Mouse (Mus musculus): Measurements from ENCODE around the gene Ermard. TPM values are rescaled to one million over a fixed set of nuclear protein-coding genes. Genes with fewer than 3 reads are reported as not detected.
A peak's percentile ranks its signal among the peaks of the same experiment; 100 is the strongest.

Gene Ermard
- polyA plus RNA-seq, 1 experiment from 2014 or later = 54.7 TPM

GRCm38 (mm10) chr17:15129630-15130287, 88.8 kb downstream of the Ermard start:
- no peak for DNase-seq (ENCODE audit: low spot score)
- Histone ChIP-seq H3K27ac (ENCODE audit: low read depth, low read length) (no peak overlapping the region), H3K4me1 (ENCODE audit: control insufficient read depth, insufficient read depth, low read length) (no peaks in the 10 kb centered on the region), H3K27me3 (replicated peaks; ENCODE audit: control insufficient read depth, insufficient read depth, low read length) (no peaks in the 10 kb centered on the region), H3K36me3 (ENCODE audit: control insufficient read depth, insufficient read depth, low read length) (no peaks in the 10 kb centered on the region), H3K4me3 (ENCODE audit: low read depth, low read length) (no peak overlapping the region), H3K9me3 (replicated peaks; ENCODE audit: control insufficient read depth, low read length) (no peaks in the 10 kb centered on the region), H3K9ac (ENCODE audit: low read length) (no peak overlapping the region), H3K4me2 (ENCODE audit: low read length) (no peak overlapping the region)
- 75% methylated on average over 9 of the region's 9 CpGs for WGBS
- ATAC-seq = no peak

- H3K4me3 ChIP-seq (ENCODE audit: low read depth, low read length) = no peak overlapping the region
- H3K4me2 ChIP-seq (ENCODE audit: low read length) = no peak overlapping the region
- H3K9me3 ChIP-seq (replicated peaks; ENCODE audit: control insufficient read depth, low read length) = no peaks in the 10 kb centered on the region
- H3K27ac ChIP-seq (ENCODE audit: low read depth, low read length) = no peak overlapping the region
- no peaks in the 10 kb centered on the region for H3K27me3 ChIP-seq (replicated peaks; ENCODE audit: control insufficient read depth, insufficient read depth, low read length)
- H3K36me3 ChIP-seq (ENCODE audit: control insufficient read depth, insufficient read depth, low read length) = no peaks in the 10 kb centered on the region
- DNase-seq (ENCODE audit: low spot score) (no peak), ATAC-seq (no peak)
- no peaks in the 10 kb centered on the region for H3K4me1 ChIP-seq (ENCODE audit: control insufficient read depth, insufficient read depth, low read length)
- no peak overlapping the region for H3K9ac ChIP-seq (ENCODE audit: low read length)
- WGBS = 89% methylated on average over 3 of the region's 3 CpGs
Measured at GRCm38 (mm10) chr17:15130288-15130656, 89.3 kb downstream of the Ermard start.

GRCm38 (mm10) chr17:15134905-15135669, 94.1 kb downstream of the Ermard start:
- DNase-seq (ENCODE audit: low spot score) = no peak
- ATAC-seq = no peak
- WGBS = 92% methylated on average over 12 of the region's 12 CpGs
- Histone ChIP-seq H3K27ac (ENCODE audit: low read depth, low read length) (no peak overlapping the region), H3K9ac (ENCODE audit: low read length) (no peak overlapping the region), H3K9me3 (replicated peaks; ENCODE audit: control insufficient read depth, low read length) (no peaks in the 10 kb centered on the region), H3K4me3 (ENCODE audit: low read depth, low read length) (no peak overlapping the region), H3K36me3 (ENCODE audit: control insufficient read depth, insufficient read depth, low read length) (no peaks in the 10 kb centered on the region), H3K4me1 (ENCODE audit: control insufficient read depth, insufficient read depth, low read length) (no peaks in the 10 kb centered on the region), H3K27me3 (replicated peaks; ENCODE audit: control insufficient read depth, insufficient read depth, low read length) (no peaks in the 10 kb centered on the region), H3K4me2 (ENCODE audit: low read length) (no peak overlapping the region)

- no peak overlapping the region for H3K4me3 ChIP-seq (ENCODE audit: low read depth, low read length)
- DNase-seq (ENCODE audit: low spot score) (peak; percentile 1), ATAC-seq (no peak)
- no peak overlapping the region for H3K9ac ChIP-seq (ENCODE audit: low read length)
- WGBS = 63% methylated on average over 5 of the region's 5 CpGs
- H3K4me2 ChIP-seq (ENCODE audit: low read length) = no peak overlapping the region
- H3K4me1 ChIP-seq (ENCODE audit: control insufficient read depth, insufficient read depth, low read length) = no peaks in the 10 kb centered on the region
- no peak overlapping the region for H3K27ac ChIP-seq (ENCODE audit: low read depth, low read length)
- no peaks in the 10 kb centered on the region for H3K36me3 ChIP-seq (ENCODE audit: control insufficient read depth, insufficient read depth, low read length)
- no peaks in the 10 kb centered on the region for H3K27me3 ChIP-seq (replicated peaks; ENCODE audit: control insufficient read depth, insufficient read depth, low read length)
- H3K9me3 ChIP-seq (replicated peaks; ENCODE audit: control insufficient read depth, low read length) = no peaks in the 10 kb centered on the region
Measured at GRCm38 (mm10) chr17:15137443-15137842, 96.4 kb downstream of the Ermard start.

Other genes with a start within 250 kb of the Ermard start
- 5.8 and 8.7 TPM in 2 replicates for gene Wdr27, start 98.0 kb upstream of the Ermard start, polyA plus RNA-seq (2014; fragmentation: Nextera tagmentation; extraction: Ambion mirVana)
- 29.3 and 33.3 TPM in 2 replicates for gene 1600012H06Rik, start 98.0 kb upstream of the Ermard start, polyA plus RNA-seq (2014; fragmentation: Nextera tagmentation; extraction: Ambion mirVana)
- gene Phf10, start 79.9 kb upstream of the Ermard start, polyA plus RNA-seq (2014; fragmentation: Nextera tagmentation; extraction: Ambion mirVana) = 23.7 TPM in 2 replicates
- gene 9030025P20Rik, start 62.7 kb upstream of the Ermard start, polyA plus RNA-seq (2014; fragmentation: Nextera tagmentation; extraction: Ambion mirVana) = 5.0 and 8.2 TPM in 2 replicates
- 0.62 and 0.78 TPM in 2 replicates for gene Gm3417, start 62.4 kb upstream of the Ermard start, polyA plus RNA-seq (2014; fragmentation: Nextera tagmentation; extraction: Ambion mirVana)
- 6.7 and 7.0 TPM in 2 replicates for gene Gm3435, start 31.0 kb upstream of the Ermard start, polyA plus RNA-seq (2014; fragmentation: Nextera tagmentation; extraction: Ambion mirVana)
- 0.65 TPM in 1 of 2 replicates, not detected in the other for gene Tcte3, start 280 bp downstream of the Ermard start, polyA plus RNA-seq (2014; fragmentation: Nextera tagmentation; extraction: Ambion mirVana)
- 2.8 and 4.2 TPM in 2 replicates for gene Gm3448, start 329 bp downstream of the Ermard start, polyA plus RNA-seq (2014; fragmentation: Nextera tagmentation; extraction: Ambion mirVana)

All from forebrain, embryonic 14.5 days (tissue).